In the genomic region with DNA sequence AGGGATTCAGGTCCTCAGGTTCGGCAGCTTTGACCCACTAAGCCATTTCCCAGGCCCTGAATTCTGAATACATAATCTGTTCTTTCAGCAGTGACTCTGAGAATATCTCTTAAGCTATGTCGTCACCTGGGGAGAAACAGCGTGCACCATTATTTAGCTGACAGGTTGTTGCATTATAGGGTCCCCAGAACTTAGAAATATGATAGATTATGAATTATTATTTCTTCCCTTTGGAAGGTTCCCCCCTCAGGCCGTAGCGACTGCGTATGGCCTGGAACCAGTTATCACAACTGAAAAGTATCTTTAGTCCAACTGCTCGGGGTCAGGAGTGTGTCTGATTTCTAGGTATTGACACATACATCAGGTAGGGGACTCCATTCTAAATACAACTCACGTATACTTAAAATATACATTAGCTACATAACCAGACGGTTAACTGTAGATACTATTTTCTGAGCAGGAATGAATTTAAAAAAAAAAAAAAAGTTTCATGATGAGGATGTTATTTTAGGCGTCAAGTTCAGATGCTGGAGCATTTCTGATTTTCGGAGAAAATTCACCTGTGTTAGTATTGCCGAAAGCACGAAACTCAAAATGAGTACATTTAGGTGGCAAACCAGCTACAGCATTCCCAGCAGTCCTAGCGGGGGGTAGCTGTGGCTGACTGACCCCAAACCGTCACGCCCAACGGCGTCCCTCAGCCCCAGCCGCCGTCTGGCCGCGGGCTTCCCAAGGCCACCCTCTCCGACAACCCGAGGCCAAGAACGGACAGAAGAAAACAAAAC, we compare ENCODE assay signal across 7 mouse cellular contexts. TPM values are rescaled to one million over a fixed set of nuclear protein-coding genes. Genes with fewer than 3 reads are reported as not detected.
DNase-seq lines count a peak whose midpoint lies in the region; ATAC-seq and TF ChIP-seq lines count a peak whose summit lies in the region.

No protein-coding gene starts in this region.

- peaks cover 1% of the 10 kb centered on the region; the same call in 1 of the 2 replicates for H3K36me3 ChIP-seq in spleen, adult 2 months (ENCODE audit: control insufficient read depth, insufficient read depth, low read length)
- H3K36me3 ChIP-seq in erythroblast, embryonic 14.5 days (ENCODE audit: control insufficient read depth) = peaks cover 43% of the 10 kb centered on the region
- peaks cover 26% of the 10 kb centered on the region for H3K36me3 ChIP-seq in limb, embryonic 13.5 days
- no peaks in the 10 kb centered on the region; the same call in 1 of the 2 replicates for H3K36me3 ChIP-seq in stomach, postnatal 0 days (ENCODE audit: control insufficient read depth, insufficient read depth, low read length)

- TF ChIP-seq POLR2A in spleen, adult 2 months (IDR thresholded peaks at IDR 0.05; ENCODE audit: low read depth, low read length) = no peak

- WGBS in spleen, adult 2 months = 4% methylated on average over 25 of the region's 25 CpGs
- 12% methylated on average over 25 of the region's 25 CpGs for WGBS in limb, embryonic 13.5 days
- WGBS in stomach, postnatal 0 days = 7% methylated on average over 25 of the region's 25 CpGs

- intact Hi-C loops in left cerebral cortex, postnatal 14 days (cut with DNase I) = no loop called here

- no peak for TF ChIP-seq EP300 in stomach, postnatal 0 days (optimal IDR thresholded peaks at IDR 0.05)

- H3K9me3 ChIP-seq in erythroblast, embryonic 14.5 days (ENCODE audit: control insufficient read depth, low read length) = no peaks in the 10 kb centered on the region
- H3K9me3 ChIP-seq in limb, embryonic 13.5 days = no peaks in the 10 kb centered on the region
- no peaks in the 10 kb centered on the region for H3K9me3 ChIP-seq in stomach, postnatal 0 days (ENCODE audit: control insufficient read depth, low read length)

- ATAC-seq in limb, embryonic 13.5 days (ENCODE audit: low FRiP score, low read depth) = peak; percentile 72; the same call in 1 of the 2 replicates
- ATAC-seq in stomach, postnatal 0 days (ENCODE audit: low FRiP score, low TSS enrichment) = no peak

- DNase-seq in spleen, adult 2 months (ENCODE audit: low read depth in 1 of 2, low spot score in 2 of 2) = no peak
- DNase-seq in spleen, postnatal 4 days (ENCODE audit: low spot score in 2 of 2) = no peak
- DNase-seq in stomach, postnatal 0 days (ENCODE audit: low spot score) = no peak
- DNase-seq in adrenal gland, postnatal 10 days = no peak
- DNase-seq in left cerebral cortex, postnatal 14 days (ENCODE audit: low spot score in 2 of 2) = no peak

- no peak for TF ChIP-seq CTCF in spleen, adult 2 months (IDR thresholded peaks at IDR 0.05; ENCODE audit: extremely low read depth, insufficient read depth, insufficient read length, insufficient replicate concordance)
- no peak for TF ChIP-seq CTCF in stomach, postnatal 0 days (IDR thresholded peaks at IDR 0.05; ENCODE audit: low read depth)

- peak overlapping the region; percentile 80 for H3K9ac ChIP-seq in limb, embryonic 13.5 days
- H3K9ac ChIP-seq in stomach, postnatal 0 days (ENCODE audit: low read length) = peak overlapping the region; percentile 71

- H3K27me3 ChIP-seq in spleen, adult 2 months (ENCODE audit: control insufficient read depth, insufficient read depth, low read length) = no peaks in the 10 kb centered on the region
- no peaks in the 10 kb centered on the region for H3K27me3 ChIP-seq in erythroblast, embryonic 14.5 days (ENCODE audit: control insufficient read depth)
- no peaks in the 10 kb centered on the region for H3K27me3 ChIP-seq in limb, embryonic 13.5 days
- H3K27me3 ChIP-seq in stomach, postnatal 0 days (ENCODE audit: control insufficient read depth, insufficient read depth, low read length) = no peaks in the 10 kb centered on the region

- H3K4me1 ChIP-seq in spleen, adult 2 months (ENCODE audit: control insufficient read depth, insufficient read depth, insufficient read length) = peaks cover 4% of the 10 kb centered on the region; the same call in 1 of the 2 replicates
- H3K4me1 ChIP-seq in erythroblast, embryonic 14.5 days (ENCODE audit: control insufficient read depth) = peaks cover 76% of the 10 kb centered on the region
- H3K4me1 ChIP-seq in limb, embryonic 13.5 days = peaks cover 26% of the 10 kb centered on the region
- no peaks in the 10 kb centered on the region for H3K4me1 ChIP-seq in stomach, postnatal 0 days (replicated peaks; ENCODE audit: control insufficient read depth, insufficient read depth)

- peak overlapping the region; percentile 77 for H3K4me2 ChIP-seq in limb, embryonic 13.5 days (replicated peaks)
- H3K4me2 ChIP-seq in stomach, postnatal 0 days (replicated peaks; ENCODE audit: low read depth) = peak overlapping the region; percentile 95

- H3K4me3 ChIP-seq in spleen, adult 2 months (ENCODE audit: extremely low read depth, insufficient read depth, insufficient read length) = peak overlapping the region; percentile 76
- peak overlapping the region; percentile 89 for H3K4me3 ChIP-seq in erythroblast, embryonic 14.5 days (replicated peaks)
- H3K4me3 ChIP-seq in limb, embryonic 13.5 days = peak overlapping the region; percentile 59
- peak overlapping the region; percentile 73 for H3K4me3 ChIP-seq in stomach, postnatal 0 days (ENCODE audit: low read depth, low read length)

- peak overlapping the region; percentile 34 for H3K27ac ChIP-seq in spleen, adult 2 months (ENCODE audit: insufficient read depth, low read length)
- peak overlapping the region; percentile 99 for H3K27ac ChIP-seq in limb, embryonic 13.5 days
- peak overlapping the region; percentile 71; the same call in 1 of the 2 replicates for H3K27ac ChIP-seq in stomach, postnatal 0 days (replicated peaks)

RNA-seq across cellular contexts. Expression of a gene that starts 0.5 kb away (rescaled TPM):
- polyA plus RNA-seq in spleen, adult 2 months (2012; rRNA removed) = 4.0 and 6.3 TPM in 2 replicates
- polyA plus RNA-seq in erythroblast, embryonic 14.5 days (2012) = 0.53 and 1.1 TPM in 2 replicates
- 53.9 and 57.4 TPM in 2 replicates for polyA plus RNA-seq in limb, embryonic 13.5 days (2015; fragmentation: Nextera tagmentation; extraction: Ambion mirVana)
- polyA plus RNA-seq in stomach, postnatal 0 days (2015; fragmentation: Nextera tagmentation; extraction: Ambion mirVana) = 9.5 and 10.5 TPM in 2 replicates
- 10 to 100 TPM in 1 of 2 experiments, 1 to 10 TPM in 1; 8.9 to 12.1 TPM for total RNA-seq in adrenal gland, postnatal 10 days (2021)
- under 1 TPM; 0.70 to 0.81 TPM for total RNA-seq in left cerebral cortex, postnatal 14 days (2021)

Comparison
In these comparisons a context has a peak if more than half of its experiments do, and no peak if none do; other contexts are left out.
1. H3K27ac ChIP-seq: peak in every context shown above with its lines; median percentile 99 in limb, embryonic 13.5 days; 71 in stomach, postnatal 0 days; 34 in spleen, adult 2 months.